Mouse (Mus musculus) leukemia stem cell, adult 10-12 weeks (primary cell): ENCODE data around the gene Olfr1353. TPM values are rescaled to one million over a fixed set of nuclear protein-coding genes. Genes with fewer than 3 reads are reported as not detected.

ENCODE experiments used
- polyA plus RNA-seq: library from polyadenylated mRNA; stranded (reverse); fragments of >175 nt; gene quantifications from 2 replicates; pipeline ENCODE4 v1.2.3, GENCODE M21; 2012; ENCODE audit warnings: low replicate concordance

Gene Olfr1353
- not detected in 2 replicates for polyA plus RNA-seq

DNA sequence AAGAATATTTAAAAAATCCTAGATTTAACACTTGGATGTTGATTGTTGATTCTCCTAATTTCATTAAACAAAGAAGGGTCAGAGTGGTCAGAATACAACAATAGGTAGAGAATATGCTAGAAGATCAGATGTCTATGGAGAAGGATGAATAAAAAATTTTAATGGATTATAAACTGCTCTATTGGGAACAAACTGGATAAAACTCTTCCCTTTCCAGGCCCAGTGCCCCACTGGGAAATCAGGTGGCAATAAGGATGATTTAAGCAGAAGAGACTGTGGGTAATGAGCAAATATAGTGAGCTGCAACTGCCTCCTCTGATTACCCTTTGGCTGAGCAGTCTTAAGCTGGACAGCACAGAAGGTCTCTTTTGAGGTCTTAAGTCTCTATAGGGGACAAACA is at the start of gene Olfr1353:
Gene Olfr1353, plus strand, starts transcription at position 301 of the 400 bp plus-strand sequence.

DNA sequence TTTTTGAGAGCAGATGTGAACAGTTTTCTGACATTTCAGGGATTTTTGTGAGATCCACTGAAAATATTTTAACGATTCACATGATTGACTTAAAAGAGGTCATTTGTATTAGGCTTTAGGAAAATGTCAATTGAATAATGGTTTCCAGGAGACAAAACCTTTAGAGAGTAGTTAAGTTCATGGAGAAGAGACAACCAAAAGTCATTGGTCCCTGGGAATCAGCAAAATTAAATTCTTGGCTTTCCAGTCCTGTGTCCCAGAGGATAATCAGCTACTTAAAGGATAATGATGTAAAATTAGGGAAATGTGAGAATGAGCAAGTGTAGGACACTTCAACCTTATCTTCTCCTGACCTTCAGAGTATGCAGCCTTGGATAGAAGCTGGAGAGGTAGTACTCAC is 12.8 kb upstream of the Olfr1353 start, which contains the start of gene Olfr8:
Gene Olfr8, plus strand, starts transcription at position 301 of the 400 bp plus-strand sequence.

GRCm38 (mm10) chr10:78980750-78981149 is 17.6 kb downstream of the Olfr1353 start, which contains the start of gene Olfr1352:
Gene Olfr1352, plus strand, starts transcription at chr10:78981050.

GRCm38 (mm10) chr10:79012172-79012571 is 49.1 kb downstream of the Olfr1353 start, which contains the start of gene Olfr1351:
Gene Olfr1351, plus strand, starts transcription at chr10:79012472.

Other genes with a start within 250 kb of the Olfr1353 start
- gene Casp14, start 245.0 kb upstream of the Olfr1353 start, polyA plus RNA-seq = not detected in 2 replicates
- not detected in 2 replicates for gene Ccdc105, start 210.2 kb upstream of the Olfr1353 start, polyA plus RNA-seq
- gene Slc1a6, start 182.8 kb upstream of the Olfr1353 start, polyA plus RNA-seq = not detected in 2 replicates
- gene Olfr1356, start 111.1 kb upstream of the Olfr1353 start, polyA plus RNA-seq = not detected in 2 replicates
- not detected in 2 replicates for gene Olfr1355, start 87.8 kb upstream of the Olfr1353 start, polyA plus RNA-seq
- gene Olfr1354, start 50.1 kb upstream of the Olfr1353 start, polyA plus RNA-seq = not detected in 2 replicates
- gene Olfr8, start 12.7 kb upstream of the Olfr1353 start, polyA plus RNA-seq = not detected in 2 replicates
- not detected in 2 replicates for gene Olfr1352, start 17.7 kb downstream of the Olfr1353 start, polyA plus RNA-seq
- not detected in 2 replicates for gene Olfr1351, start 49.2 kb downstream of the Olfr1353 start, polyA plus RNA-seq
- gene Olfr57, start 65.4 kb downstream of the Olfr1353 start, polyA plus RNA-seq = not detected in 2 replicates
- gene 2610008E11Rik, start 134.3 kb downstream of the Olfr1353 start, polyA plus RNA-seq = 0.71 and 1.3 TPM in 2 replicates
- gene Vmn2r80, start 185.5 kb downstream of the Olfr1353 start, polyA plus RNA-seq = not detected in 2 replicates